Mouse (Mus musculus) liver, postnatal 0 days (tissue): ENCODE measurements at regions not wholly inside any gene's neighbourhood (a gene's known extent, or its start where the extent isn't known, plus 50 kb on each side); places are given as distances from the start of the nearest gene placed in this dataset.

ENCODE experiments used
- CTCF ChIP-seq: sonication (generic); IDR thresholded peaks from 2 replicates; pipeline ENCODE4 v1.5.1; 2016; ENCODE audit warnings: antibody characterized with exemption, low read depth
- EP300 ChIP-seq: IDR thresholded peaks from 2 replicates; pipeline ENCODE4 v1.6.1; 2016; ENCODE audit warnings: antibody characterized with exemption, low read depth, mild to moderate bottlenecking

GRCm38 (mm10) chr16:72071756-72072471 lies 236.2 kb upstream of the Robo1 start:
- no peak for TF ChIP-seq CTCF
- no peak for TF ChIP-seq EP300
